ENCODE assay signal across 16 mouse cellular contexts in genomic region chr2:29324456-29324855, GRCm38 (mm10). TPM values are rescaled to one million over a fixed set of nuclear protein-coding genes. Genes with fewer than 3 reads are reported as not detected.
DNase-seq lines count a peak whose midpoint lies in the region; ATAC-seq and TF ChIP-seq lines count a peak whose summit lies in the region.
"Had no signal": no experiment of that assay in that cellular context is flagged by ENCODE, and none has a peak within 500 bp of the region (broad histone marks: within the 10 kb centered on the region; RNA-seq: fewer than 3 reads in every experiment).

No protein-coding gene starts in this region.

- H3K4me2 ChIP-seq in kidney, embryonic 16.5 days (replicated peaks; ENCODE audit: low read depth, low read length), result no peak overlapping the region
- H3K4me2 ChIP-seq: limb, embryonic 12.5 days; neural tube, embryonic 15.5 days had no signal

- TF ChIP-seq EP300 in MEL (IDR thresholded peaks at IDR 0.05; ENCODE audit: low read depth in 1 of 2, low read length in 2 of 2), result no peak

- no peak for TF ChIP-seq POLR2A in MEL (IDR thresholded peaks at IDR 0.05; ENCODE audit: control insufficient read depth in 1 of 2, insufficient read depth in 1 of 2, low read depth in 1 of 2, low read length in 2 of 2, poor library complexity in 1 of 2)

- no peaks in the 10 kb centered on the region for H3K79me2 ChIP-seq in MEL (ENCODE audit: control insufficient read depth, insufficient read depth, low read length, poor library complexity)

- no peak overlapping the region for H3K9ac ChIP-seq in MEL (ENCODE audit: control insufficient read depth, low read depth, low read length, poor library complexity, severe bottlenecking)
- H3K9ac ChIP-seq in kidney, embryonic 16.5 days (replicated peaks; ENCODE audit: low read length), result no peak overlapping the region
- H3K9ac ChIP-seq: limb, embryonic 12.5 days; neural tube, embryonic 15.5 days had no signal

- H3K27ac ChIP-seq in layer of hippocampus, adult 2 months, result no peak overlapping the region
- H3K27ac ChIP-seq in MEL (ENCODE audit: control insufficient read depth, low read depth, low read length), result no peak overlapping the region
- no peak overlapping the region for H3K27ac ChIP-seq in kidney, embryonic 16.5 days (ENCODE audit: low read length)
- H3K27ac ChIP-seq: heart, embryonic 10.5 days; limb, embryonic 12.5 days; neural tube, embryonic 15.5 days had no signal

- 0 out of 2 replicates have a peak, but pooled peaks have one; percentile 59 for ATAC-seq in erythroid progenitor cell, adult 5-6 weeks (replicated peaks; ENCODE audit: low FRiP score, poor library complexity, severe bottlenecking)
- no peak for ATAC-seq in kidney, embryonic 16.5 days (ENCODE audit: low FRiP score, low TSS enrichment)

- H3K27me3 ChIP-seq in MEL (ENCODE audit: control insufficient read depth in 1 of 2, insufficient read depth in 2 of 2, low read length in 2 of 2), result no peaks in the 10 kb centered on the region
- H3K27me3 ChIP-seq in kidney, embryonic 16.5 days (ENCODE audit: insufficient read depth, low read length), result no peaks in the 10 kb centered on the region
- H3K27me3 ChIP-seq: limb, embryonic 12.5 days; neural tube, embryonic 15.5 days had no signal

- H3K4me3 ChIP-seq in layer of hippocampus, adult 2 months, result no peak overlapping the region
- no peak overlapping the region for H3K4me3 ChIP-seq in MEL (ENCODE audit: control insufficient read depth in 1 of 2, insufficient read depth in 1 of 2, low read depth in 2 of 2, low read length in 2 of 2)
- no peak overlapping the region for H3K4me3 ChIP-seq in kidney, embryonic 16.5 days (ENCODE audit: low read length)
- H3K4me3 ChIP-seq: heart, embryonic 10.5 days; limb, embryonic 12.5 days; neural tube, embryonic 15.5 days had no signal

- 82% methylated on average over 2 of the region's 2 CpGs for WGBS in kidney, embryonic 16.5 days

- H3K4me1 ChIP-seq in MEL (ENCODE audit: control insufficient read depth in 1 of 2, insufficient read depth in 2 of 2, low read length in 2 of 2), result peaks cover 0 to 8% of the 10 kb centered on the region in 2 experiments; a peak in 2 of 4 replicates
- H3K4me1 ChIP-seq in kidney, embryonic 16.5 days (ENCODE audit: insufficient read depth, low read length), result no peaks in the 10 kb centered on the region
- H3K4me1 ChIP-seq: heart, embryonic 10.5 days; limb, embryonic 12.5 days had no signal

- TF ChIP-seq CTCF in layer of hippocampus, adult 2 months (conservative IDR thresholded peaks at IDR 0.05), result no peak
- TF ChIP-seq CTCF in MEL (IDR thresholded peaks at IDR 0.05 in 2 of 3, conservative IDR thresholded peaks at IDR 0.05 in 1 of 3; ENCODE audit: control insufficient read depth in 1 of 3, insufficient read depth in 1 of 3, low read depth in 2 of 3, low read length in 3 of 3, poor library complexity in 1 of 3, severe bottlenecking in 1 of 3), result no peak

- peaks cover 0 to 2% of the 10 kb centered on the region in 2 experiments; a peak in 1 of 4 replicates for H3K36me3 ChIP-seq in MEL (ENCODE audit: control insufficient read depth in 1 of 2, insufficient read depth in 2 of 2, low read length in 2 of 2)
- H3K36me3 ChIP-seq in kidney, embryonic 16.5 days (ENCODE audit: insufficient read depth, low read length), result no peaks in the 10 kb centered on the region
- H3K36me3 ChIP-seq: heart, embryonic 10.5 days; limb, embryonic 12.5 days; neural tube, embryonic 15.5 days had no signal

- DNase-seq in layer of hippocampus, adult 2 months (ENCODE audit: low spot score in 2 of 2), result peak; percentile 32 to 56
- DNase-seq in layer of hippocampus, adult 8-10 months (ENCODE audit: low spot score in 2 of 2), result no peak
- DNase-seq in 3T3-L1 (ENCODE audit: low read depth, low spot score), result peak; percentile 85
- DNase-seq in MEL (ENCODE audit: low read depth, low spot score), result peak; percentile 80
- no peak for DNase-seq in gastrocnemius, postnatal 10 days
- DNase-seq: adrenal gland, adult 8-10 months; cerebellum, adult 9-11 months; embryo, embryonic 11 days; gastrocnemius, postnatal 36 days; kidney, adult 9 months; thymus, adult 18-20 months had no signal

- no peak for TF ChIP-seq RAD21 in MEL (IDR thresholded peaks at IDR 0.05; ENCODE audit: low read depth, low read length)

- no peaks in the 10 kb centered on the region for H3K9me3 ChIP-seq in MEL (replicated peaks; ENCODE audit: insufficient read depth, low read length)
- no peaks in the 10 kb centered on the region for H3K9me3 ChIP-seq in kidney, embryonic 16.5 days (ENCODE audit: low read length)
- H3K9me3 ChIP-seq: heart, embryonic 10.5 days; limb, embryonic 12.5 days; neural tube, embryonic 15.5 days had no signal

TF ChIP-seq in MEL, 35 proteins besides CTCF, POLR2A, EP300 and RAD21:
- no peak for TF ChIP-seq MXI1 (IDR thresholded peaks at IDR 0.05; ENCODE audit: low read depth, low read length)
- 0 out of 2 replicates have a peak, but pooled peaks have one; percentile 24 for TF ChIP-seq GATA1 (IDR thresholded peaks at IDR 0.05; ENCODE audit: low read depth, low read length)

RNA-seq across cellular contexts. Expression of gene Med27, which starts 22.2 kb away (rescaled TPM):
- total RNA-seq in layer of hippocampus, adult 2 months (2021), result 10 to 100 TPM; 45.3 to 45.5 TPM
- total RNA-seq in layer of hippocampus, adult 8-10 months (2022), result 10 to 100 TPM; 45.1 to 52.5 (median 49.0) TPM
- 43.5 and 46.9 TPM in 2 replicates for total RNA-seq in MEL (2012; rRNA removed)
- 10 to 100 TPM in 1 of 2 experiments, not detected in 1; 46.3 TPM for polyA plus RNA-seq in MEL (2012; ENCODE audit: insufficient read depth in 1 of 2, insufficient read length in 2 of 2, low read depth in 1 of 2, low replicate concordance in 2 of 2, missing spikeins in 1 of 2)
- total RNA-seq in erythroid progenitor cell, adult 5-6 weeks (2015; ENCODE audit: low replicate concordance), result 22.3 and 23.1 TPM in 2 replicates
- 4.4 and 20.0 TPM in 2 replicates for total RNA-seq in erythroid progenitor cell, adult 5-6 weeks (2017; ENCODE audit: low replicate concordance)
- polyA plus RNA-seq in kidney, embryonic 16.5 days (2015; fragmentation: Nextera tagmentation; extraction: Ambion mirVana), result 53.0 and 56.9 TPM in 2 replicates
- 10 to 100 TPM; 18.3 to 21.1 TPM for total RNA-seq in gastrocnemius, postnatal 10 days (2021)

Comparison
In these comparisons a context has a peak if more than half of its experiments do, and no peak if none do; other contexts are left out.
1. DNase-seq: peak in layer of hippocampus, adult 2 months (2 of 2), 3T3-L1 (single experiment) and MEL (single experiment); none in layer of hippocampus, adult 8-10 months (0 of 2) and gastrocnemius, postnatal 10 days (single experiment).